Mouse (Mus musculus) kidney, adult 2 months (tissue): ENCODE measurements around the gene Ckm. TPM values are rescaled to one million over a fixed set of nuclear protein-coding genes. Genes with fewer than 3 reads are reported as not detected.

Experiments
- DNase-seq: peaks from one replicate; pipeline ENCODE4 v3.0.0; 2021
- H3K27ac ChIP-seq: fragments of 200-500 bp; 2 replicates; pipeline ENCODE4 v1.5.1; 2012; ENCODE audit warnings: low read depth, low read length, control low read depth, inconsistent platforms; ENCODE audit not compliant: insufficient read depth
- H3K27me3 ChIP-seq: fragments of 200-500 bp; replicated peaks from 2 replicates; pipeline ENCODE4 v1.6.1; 2012; ENCODE audit warnings: mild to moderate bottlenecking, moderate library complexity, low read length, inconsistent platforms; ENCODE audit not compliant: control insufficient read depth, insufficient read depth
- H3K36me3 ChIP-seq: fragments of 200-500 bp; 2 replicates; pipeline ENCODE4 v1.6.1; 2012; ENCODE audit warnings: mild to moderate bottlenecking, moderate library complexity, low read length, inconsistent platforms; ENCODE audit not compliant: control insufficient read depth, insufficient read depth
- H3K4me1 ChIP-seq: fragments of 200-500 bp; 2 replicates; pipeline ENCODE4 v1.6.1; 2011; ENCODE audit warnings: low read length; ENCODE audit not compliant: control insufficient read depth, insufficient read depth
- H3K4me3 ChIP-seq: fragments of 200-500 bp; 2 replicates; pipeline ENCODE4 v1.5.1; 2011; ENCODE audit warnings: mild to moderate bottlenecking, low read depth, low read length, control low read depth; ENCODE audit not compliant: insufficient read depth
- CTCF ChIP-seq: fragments of 200-500 bp; conservative IDR thresholded peaks from 2 replicates; pipeline ENCODE4 v1.5.1; 2011; ENCODE audit warnings: low read depth, mild to moderate bottlenecking, control low read depth, low read length, moderate library complexity, mixed read lengths; ENCODE audit not compliant: insufficient read depth, insufficient read length
- POLR2A ChIP-seq: fragments of 200-500 bp; IDR thresholded peaks from one replicate; pipeline ENCODE4 v1.6.1; 2011; ENCODE audit warnings: low read depth, low read length, control low read depth
- WGBS: fragments of 180-500 bp; shearing (Covaris S2); methylation state at CpG from one replicate; pipeline ENCODE4 v1.1.7; 2018; 5-methylcytosine and 5-hydroxymethylcytosine counted together
- polyA plus RNA-seq: library from polyadenylated mRNA; depleted of rRNA; stranded (reverse); fragments of >200 nt; gene quantifications from 2 replicates; pipeline ENCODE4 v1.2.3, GENCODE M21; 2012

Gene Ckm
- polyA plus RNA-seq, 1 experiment = 420 TPM

DNA sequence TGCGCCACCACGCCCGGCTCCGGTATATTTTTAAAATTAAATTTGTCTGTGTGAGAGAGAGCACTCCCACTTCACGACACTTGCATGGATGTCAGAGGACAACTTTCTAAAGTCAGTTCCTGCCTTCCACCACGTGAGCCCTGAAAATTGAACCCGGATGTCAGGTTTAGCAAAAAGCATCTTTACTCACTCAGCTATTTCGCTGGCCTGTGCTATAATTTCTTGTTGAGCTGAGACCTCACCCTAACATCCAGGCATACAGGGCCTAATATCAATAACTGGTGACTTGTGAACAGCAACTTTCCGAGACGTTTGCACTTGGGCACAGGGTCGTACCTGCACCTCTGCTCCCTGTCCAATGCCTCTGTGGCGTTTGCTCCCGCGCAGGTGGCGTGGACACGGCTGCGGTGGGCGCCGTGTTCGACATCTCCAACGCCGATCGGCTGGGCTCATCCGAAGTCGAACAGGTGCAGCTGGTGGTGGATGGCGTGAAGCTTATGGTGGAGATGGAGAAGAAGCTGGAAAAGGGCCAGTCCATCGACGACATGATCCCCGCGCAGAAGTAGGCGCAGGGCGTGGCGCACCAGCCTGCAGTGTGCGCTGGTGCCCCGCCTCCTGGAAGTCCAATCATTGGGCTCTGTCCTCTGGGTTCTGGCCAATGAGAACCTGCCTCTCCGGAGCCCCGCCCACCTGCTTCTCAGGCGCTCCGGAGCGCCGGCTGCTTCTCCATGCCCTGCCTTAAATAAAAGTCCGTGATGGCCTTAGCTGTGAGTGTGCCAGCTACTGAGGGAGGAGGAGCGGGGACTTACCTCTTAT lies 16.5 kb downstream of the Ckm start:
- Histone ChIP-seq H3K4me3 (peak overlapping the region; percentile 43), H3K27ac (no peak overlapping the region), H3K4me1 (no peaks in the 10 kb centered on the region), H3K27me3 (no peaks in the 10 kb centered on the region), H3K36me3 (no peaks in the 10 kb centered on the region; the same call in 1 of the 2 replicates)
- 11% methylated on average over 43 of the region's 43 CpGs for whole genome bisulfite sequencing
- peak; percentile 95 for DNase-seq
- TF ChIP-seq POLR2A (no peak), CTCF (no peak)

DNA sequence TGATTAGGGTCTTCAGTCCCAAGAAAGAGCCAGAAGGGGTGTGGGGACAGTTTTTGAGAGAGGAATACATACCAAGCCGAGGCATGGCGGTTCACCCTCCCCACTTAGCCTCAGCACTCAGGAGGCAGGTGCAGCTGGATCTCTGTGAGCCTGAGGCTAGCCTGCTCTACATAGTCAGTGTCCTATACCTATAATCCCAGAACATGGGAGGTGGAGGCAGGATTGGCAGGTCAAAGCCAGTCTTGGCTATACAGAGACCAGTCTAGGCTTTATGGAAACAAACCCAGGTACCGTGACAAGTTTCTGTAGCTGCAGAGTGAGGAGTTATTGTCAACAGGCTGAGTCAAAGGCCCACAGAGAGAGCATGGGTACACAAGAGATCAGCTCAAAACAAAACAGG lies 18.5 kb downstream of the Ckm start:
- WGBS = 81% methylated on average over 3 of the region's 3 CpGs
- H3K27ac ChIP-seq = no peak overlapping the region
- no peak for DNase-seq
- H3K4me3 ChIP-seq = no peak overlapping the region
- no peaks in the 10 kb centered on the region for H3K27me3 ChIP-seq
- H3K36me3 ChIP-seq = no peaks in the 10 kb centered on the region; the same call in 1 of the 2 replicates
- no peaks in the 10 kb centered on the region for H3K4me1 ChIP-seq
- TF ChIP-seq CTCF = no peak
- no peak for TF ChIP-seq POLR2A

DNA sequence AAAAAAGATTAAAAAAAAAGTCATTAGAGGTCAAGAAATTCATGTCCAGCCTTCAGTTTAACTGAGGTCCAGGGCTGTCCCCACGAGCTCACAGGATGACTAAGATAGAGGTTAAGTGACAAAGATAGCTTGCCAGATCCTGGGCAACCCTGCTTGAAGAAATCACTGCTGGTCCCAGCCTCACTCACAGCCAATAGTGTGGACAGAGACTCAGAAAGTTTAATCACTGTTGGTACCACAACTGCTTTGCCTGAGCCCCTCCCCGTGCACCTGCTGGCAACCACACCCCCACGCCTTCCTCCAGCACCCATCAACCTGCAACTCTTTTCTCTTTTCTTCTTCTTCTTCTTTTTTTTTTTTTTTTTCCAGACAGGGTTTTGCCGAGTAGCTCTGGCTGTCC lies 19.5 kb downstream of the Ckm start:
- Histone ChIP-seq H3K36me3 (no peaks in the 10 kb centered on the region; the same call in 1 of the 2 replicates), H3K4me3 (no peak overlapping the region), H3K27me3 (no peaks in the 10 kb centered on the region), H3K4me1 (no peaks in the 10 kb centered on the region), H3K27ac (no peak overlapping the region)
- no peak for DNase-seq
- WGBS = 56% methylated on average over 4 of the region's 4 CpGs
- TF ChIP-seq CTCF (no peak), POLR2A (no peak)

DNA sequence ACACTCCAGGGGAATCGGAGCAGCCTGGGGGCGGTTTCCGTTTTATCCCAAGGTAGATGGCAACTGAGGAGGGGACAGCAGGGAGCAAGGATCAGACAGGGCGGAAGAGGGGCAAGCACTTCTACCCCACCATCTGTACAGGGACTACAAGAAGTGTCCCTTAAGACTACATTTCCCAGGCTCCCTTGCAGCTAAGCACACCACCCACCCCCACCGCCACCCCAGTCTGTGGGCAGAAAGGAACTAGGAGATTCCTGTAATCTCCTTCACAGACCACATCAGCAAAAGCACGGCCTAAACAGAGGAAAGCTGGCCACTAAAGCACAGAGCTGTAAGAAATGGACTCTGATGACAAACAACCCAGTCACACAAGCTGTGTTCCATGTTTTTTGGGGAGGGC lies 21.8 kb downstream of the Ckm start:
- no peak for DNase-seq
- Histone ChIP-seq H3K36me3 (no peaks in the 10 kb centered on the region; the same call in none of the 2 replicates), H3K27me3 (no peaks in the 10 kb centered on the region), H3K4me1 (no peaks in the 10 kb centered on the region), H3K4me3 (no peak overlapping the region), H3K27ac (no peak overlapping the region)
- 86% methylated on average over 6 of the region's 6 CpGs for WGBS
- TF ChIP-seq CTCF (no peak), POLR2A (no peak)

DNA sequence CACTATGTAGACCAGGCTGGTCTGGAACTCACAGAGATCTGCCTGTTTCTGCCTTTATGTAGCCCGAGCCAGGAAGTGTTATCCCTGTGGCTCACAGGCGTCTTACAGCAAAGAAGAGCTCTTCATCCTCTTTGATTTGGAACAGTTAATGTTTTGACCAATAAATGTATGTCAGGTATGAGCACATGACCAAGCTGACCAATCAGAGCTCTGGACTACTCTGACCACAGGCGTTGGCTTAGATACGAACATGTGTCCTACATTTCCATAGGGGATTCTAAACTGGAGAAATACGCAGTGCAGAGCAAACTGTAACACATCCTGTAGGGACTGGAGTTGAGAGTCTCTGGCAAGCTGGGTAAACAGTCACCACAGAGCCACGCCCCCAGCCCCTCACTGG lies 22.3 kb downstream of the Ckm start:
- Histone ChIP-seq H3K4me3 (no peak overlapping the region), H3K27me3 (no peaks in the 10 kb centered on the region), H3K27ac (no peak overlapping the region), H3K36me3 (peaks cover 2% of the 10 kb centered on the region), H3K4me1 (no peaks in the 10 kb centered on the region)
- 92% methylated on average over 6 of the region's 6 CpGs for WGBS
- TF ChIP-seq POLR2A = no peak
- no peak for TF ChIP-seq CTCF
- DNase-seq = no peak

DNA sequence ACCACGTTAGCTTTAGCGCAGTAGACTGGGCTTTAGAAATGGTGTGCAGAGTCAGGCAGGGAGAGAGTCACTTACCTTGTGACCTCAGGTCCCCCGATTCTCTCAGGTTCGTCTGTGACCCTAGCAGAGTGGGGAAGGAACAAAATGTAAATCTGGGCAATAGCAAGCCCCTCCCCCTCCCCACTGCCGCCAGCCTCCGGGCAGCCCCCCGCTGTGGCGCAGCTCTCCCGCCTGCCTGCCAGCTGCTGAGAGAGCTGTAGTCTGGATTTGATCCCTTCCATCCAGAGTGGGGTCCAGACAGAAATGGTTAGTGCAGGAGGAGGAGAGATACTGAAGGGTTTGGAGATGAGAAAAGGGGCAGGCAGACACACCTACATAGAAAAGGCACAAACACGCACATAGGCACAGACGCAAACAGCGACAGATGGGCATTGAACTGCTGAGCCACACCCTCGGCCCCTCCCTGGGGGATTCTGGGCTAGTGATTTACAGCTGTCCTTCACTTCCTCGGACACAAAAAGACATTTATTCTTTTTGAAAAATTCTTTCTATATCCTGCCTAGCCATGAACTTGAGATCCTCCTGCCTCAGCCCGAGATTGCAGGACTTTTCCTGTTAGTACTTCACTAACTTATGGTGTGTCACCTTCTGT lies 23.5 kb downstream of the Ckm start:
- Histone ChIP-seq H3K27me3 (no peaks in the 10 kb centered on the region), H3K27ac (no peak overlapping the region), H3K36me3 (peaks cover 4% of the 10 kb centered on the region), H3K4me3 (no peak overlapping the region), H3K4me1 (no peaks in the 10 kb centered on the region)
- WGBS = 79% methylated on average over 15 of the region's 15 CpGs
- DNase-seq = no peak
- TF ChIP-seq CTCF (no peak), POLR2A (no peak)

DNA sequence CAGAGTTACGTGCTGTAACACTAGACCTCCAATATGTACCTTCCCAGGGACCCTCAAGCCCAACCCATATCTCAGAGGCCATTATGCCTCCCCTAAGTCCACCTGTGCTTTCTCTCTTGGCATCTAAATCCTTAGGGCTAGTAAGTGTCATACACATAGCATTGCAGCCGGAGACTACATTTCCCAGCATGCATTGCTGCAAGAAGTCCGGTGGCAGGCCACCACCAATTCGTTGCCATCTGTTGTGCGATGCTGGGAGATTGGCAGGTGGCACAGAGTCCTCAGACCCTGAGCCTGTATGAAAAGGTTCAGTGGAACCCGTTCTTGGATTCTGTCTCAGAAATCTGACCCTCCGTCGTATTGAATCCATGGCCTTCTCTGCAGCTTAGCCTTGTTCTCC lies 25.1 kb downstream of the Ckm start:
- no peak for DNase-seq
- TF ChIP-seq POLR2A = no peak
- no peak for TF ChIP-seq CTCF
- WGBS = 74% methylated on average over 8 of the region's 8 CpGs
- no peak overlapping the region for H3K4me3 ChIP-seq
- H3K27me3 ChIP-seq = no peaks in the 10 kb centered on the region
- H3K36me3 ChIP-seq = peaks cover 4% of the 10 kb centered on the region
- no peak overlapping the region for H3K27ac ChIP-seq
- H3K4me1 ChIP-seq = no peaks in the 10 kb centered on the region
